ENCODE assay signal across 26 mouse cellular contexts in the genomic region with DNA sequence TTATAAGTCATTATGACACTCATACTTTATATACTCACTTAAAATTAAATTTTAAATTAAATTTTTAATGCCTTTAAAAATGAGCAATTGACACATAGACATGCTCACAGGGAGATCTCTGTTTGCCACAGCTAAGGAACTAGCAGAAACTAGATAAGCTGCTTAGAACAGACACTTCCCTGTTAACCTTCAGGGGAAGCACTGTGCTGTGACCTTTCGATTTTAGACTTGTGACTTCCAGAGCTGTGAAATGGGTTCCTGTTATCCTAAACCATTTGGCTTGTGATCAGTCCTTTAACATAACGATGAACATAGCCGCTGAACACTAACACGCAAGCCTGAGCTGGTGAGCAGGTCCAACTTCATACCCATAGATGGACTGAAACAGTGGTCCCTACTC.
"Had no signal": no experiment of that assay in that cellular context is flagged by ENCODE, and none has a peak within 500 bp of the region (broad histone marks: within the 10 kb centered on the region; RNA-seq: fewer than 3 reads in every experiment).

No protein-coding gene starts in this region.

- H3K4me3 ChIP-seq: heart, embryonic 13.5 days; heart, embryonic 15.5 days; hindbrain, embryonic 13.5 days; hindbrain, embryonic 15.5 days; kidney, embryonic 15.5 days; limb, embryonic 13.5 days; limb, embryonic 15.5 days; liver, embryonic 13.5 days had no signal

- H3K27me3 ChIP-seq: heart, embryonic 13.5 days; heart, embryonic 15.5 days; hindbrain, embryonic 13.5 days; hindbrain, embryonic 15.5 days; kidney, embryonic 15.5 days; limb, embryonic 13.5 days; limb, embryonic 15.5 days; liver, embryonic 13.5 days had no signal

- H3K9ac ChIP-seq: heart, embryonic 13.5 days; heart, embryonic 15.5 days; hindbrain, embryonic 13.5 days; hindbrain, embryonic 15.5 days; kidney, embryonic 15.5 days; limb, embryonic 13.5 days; limb, embryonic 15.5 days; liver, embryonic 13.5 days had no signal

- DNase-seq: gastrocnemius, postnatal 14 days; gastrocnemius, postnatal 36 days; heart, adult 18-20 months; heart, postnatal 14 days; heart, postnatal 36 days; kidney, adult 11 months; kidney, adult 2 months; kidney, adult 9 months; kidney, postnatal 14 days; kidney, postnatal 36 days; layer of hippocampus, adult 9-11 months; layer of hippocampus, postnatal 36 days; left cerebral cortex, postnatal 4 days; liver, embryonic 13.5 days had no signal

- H3K27ac ChIP-seq: heart, embryonic 13.5 days; heart, embryonic 15.5 days; hindbrain, embryonic 13.5 days; hindbrain, embryonic 15.5 days; hindbrain, postnatal 0 days; kidney, embryonic 15.5 days; kidney, postnatal 0 days; limb, embryonic 13.5 days; limb, embryonic 15.5 days; liver, embryonic 13.5 days had no signal

- H3K4me1 ChIP-seq: heart, embryonic 13.5 days; hindbrain, embryonic 13.5 days; hindbrain, embryonic 15.5 days; kidney, embryonic 15.5 days; limb, embryonic 13.5 days; limb, embryonic 15.5 days had no signal

- ATAC-seq: hindbrain, postnatal 0 days; intestine, embryonic 16.5 days had no signal

- H3K9me3 ChIP-seq: heart, embryonic 13.5 days; heart, embryonic 15.5 days; hindbrain, embryonic 13.5 days; hindbrain, embryonic 15.5 days; kidney, embryonic 15.5 days; limb, embryonic 13.5 days; limb, embryonic 15.5 days; liver, embryonic 13.5 days had no signal

- H3K4me2 ChIP-seq: heart, embryonic 11.5 days; heart, embryonic 13.5 days; heart, embryonic 15.5 days; hindbrain, embryonic 13.5 days; hindbrain, embryonic 15.5 days; kidney, embryonic 15.5 days; limb, embryonic 13.5 days; limb, embryonic 15.5 days; liver, embryonic 11.5 days; liver, embryonic 13.5 days had no signal

- H3K36me3 ChIP-seq: heart, embryonic 13.5 days; heart, embryonic 15.5 days; hindbrain, embryonic 13.5 days; hindbrain, embryonic 15.5 days; kidney, embryonic 15.5 days; limb, embryonic 13.5 days; limb, embryonic 15.5 days; liver, embryonic 13.5 days had no signal
